Mouse (Mus musculus): ENCODE data around the gene Mrps17. TPM values are rescaled to one million over a fixed set of nuclear protein-coding genes. Genes with fewer than 3 reads are reported as not detected.
"Not testable (repeated sequence)": the region's sequence is repeated elsewhere in the genome, so short reads cannot be mapped to it uniquely, and the experiment has no call there.

The Mrps17 gene
- 201 and 234 TPM in 2 replicates for polyA plus RNA-seq (2014; fragmentation: Nextera tagmentation; extraction: Ambion mirVana)

- Histone ChIP-seq H3K4me2 (replicated peaks; ENCODE audit: low read depth, low read length) (peak within 1 kb of the TSS; percentile 61), H3K27ac (ENCODE audit: low read depth, low read length) (peak within 1 kb of the TSS; percentile 67), H3K27me3 (ENCODE audit: control insufficient read depth, insufficient read depth, low read length) (no peaks in the 10 kb centered on the region), H3K4me3 (ENCODE audit: low read length) (peak within 1 kb of the TSS; percentile 89), H3K4me1 (ENCODE audit: control insufficient read depth, insufficient read depth, low read length) (peaks cover 2% of the 10 kb centered on the region; the same call in 1 of the 2 replicates), H3K9me3 (ENCODE audit: control insufficient read depth, low read length) (no peaks in the 10 kb centered on the region), H3K9ac (ENCODE audit: low read depth, low read length) (peak within 1 kb of the TSS; percentile 78), H3K36me3 (ENCODE audit: control insufficient read depth, insufficient read depth, low read length) (peaks cover 28% of the 10 kb centered on the region)
- WGBS = under 1% methylated on average over 33 of the region's 33 CpGs
- ATAC-seq (ENCODE audit: low FRiP score, low TSS enrichment) = peak; percentile 98
These were observed at the start of gene Mrps17 for GRCm38 (mm10) chr5:129715326-129715861. Mrps17 (plus strand) TSS chr5:129715497.

- H3K4me3 ChIP-seq (ENCODE audit: low read length) = no peak overlapping the region
- 97% methylated on average over 10 of the region's 10 CpGs for WGBS
- no peak for ATAC-seq (ENCODE audit: low FRiP score, low TSS enrichment)
These were observed 48.9 kb upstream of the Mrps17 start for GRCm38 (mm10) chr5:129666271-129666909.

GRCm38 (mm10) chr5:129667851-129668250, 47.4 kb upstream of the Mrps17 start:
- Histone ChIP-seq H3K4me1 (ENCODE audit: control insufficient read depth, insufficient read depth, low read length) (peaks cover 6% of the 10 kb centered on the region; the same call in 1 of the 2 replicates), H3K4me2 (replicated peaks; ENCODE audit: low read depth, low read length) (no peak overlapping the region), H3K27ac (ENCODE audit: low read depth, low read length) (no peak overlapping the region), H3K9me3 (ENCODE audit: control insufficient read depth, low read length) (no peaks in the 10 kb centered on the region), H3K27me3 (ENCODE audit: control insufficient read depth, insufficient read depth, low read length) (no peaks in the 10 kb centered on the region), H3K9ac (ENCODE audit: low read depth, low read length) (no peak overlapping the region), H3K4me3 (ENCODE audit: low read length) (no peak overlapping the region), H3K36me3 (ENCODE audit: control insufficient read depth, insufficient read depth, low read length) (no peaks in the 10 kb centered on the region)
- 92% methylated on average over 4 of the region's 4 CpGs for whole genome bisulfite sequencing
- no peak for ATAC-seq (ENCODE audit: low FRiP score, low TSS enrichment)

More at GRCm38 (mm10) chr5:129666271-129666909, 48.9 kb upstream of the Mrps17 start:
- H3K4me2 ChIP-seq (replicated peaks; ENCODE audit: low read depth, low read length) = no peak overlapping the region
- H3K9me3 ChIP-seq (ENCODE audit: control insufficient read depth, low read length) = no peaks in the 10 kb centered on the region
- H3K9ac ChIP-seq (ENCODE audit: low read depth, low read length) = no peak overlapping the region
- no peaks in the 10 kb centered on the region for H3K27me3 ChIP-seq (ENCODE audit: control insufficient read depth, insufficient read depth, low read length)
- H3K27ac ChIP-seq (ENCODE audit: low read depth, low read length) = no peak overlapping the region
- H3K4me1 ChIP-seq (ENCODE audit: control insufficient read depth, insufficient read depth, low read length) = peaks cover 6% of the 10 kb centered on the region; the same call in 1 of the 2 replicates
- H3K36me3 ChIP-seq (ENCODE audit: control insufficient read depth, insufficient read depth, low read length) = no peaks in the 10 kb centered on the region

GRCm38 (mm10) chr5:129669453-129670035, 45.8 kb upstream of the Mrps17 start:
- H3K27me3 ChIP-seq (ENCODE audit: control insufficient read depth, insufficient read depth, low read length) = no peaks in the 10 kb centered on the region
- no peak; the same call in 1 of the 2 replicates for ATAC-seq (ENCODE audit: low FRiP score, low TSS enrichment)
- peak overlapping the region; percentile 80 for H3K9ac ChIP-seq (ENCODE audit: low read depth, low read length)
- H3K4me2 ChIP-seq (replicated peaks; ENCODE audit: low read depth, low read length) = peak overlapping the region; percentile 83
- H3K4me3 ChIP-seq (ENCODE audit: low read length) = peak overlapping the region; percentile 68
- WGBS = 1% methylated on average over 31 of the region's 31 CpGs
- no peaks in the 10 kb centered on the region for H3K36me3 ChIP-seq (ENCODE audit: control insufficient read depth, insufficient read depth, low read length)
- H3K4me1 ChIP-seq (ENCODE audit: control insufficient read depth, insufficient read depth, low read length) = peaks cover 6% of the 10 kb centered on the region; the same call in 1 of the 2 replicates
- no peak overlapping the region for H3K27ac ChIP-seq (ENCODE audit: low read depth, low read length)
- H3K9me3 ChIP-seq (ENCODE audit: control insufficient read depth, low read length) = no peaks in the 10 kb centered on the region; the same call in 1 of the 2 replicates

- H3K27ac ChIP-seq (ENCODE audit: low read depth, low read length) = no peak within 1 kb of the TSS
- H3K4me3 ChIP-seq (ENCODE audit: low read length) = peak within 1 kb of the TSS; percentile 68
- 3% methylated on average over 23 of the region's 23 CpGs for WGBS
- H3K9me3 ChIP-seq (ENCODE audit: control insufficient read depth, low read length) = peaks cover under 1% of the 10 kb centered on the region; the same call in 1 of the 2 replicates
- H3K27me3 ChIP-seq (ENCODE audit: control insufficient read depth, insufficient read depth, low read length) = no peaks in the 10 kb centered on the region
- peaks cover 6% of the 10 kb centered on the region; the same call in 1 of the 2 replicates for H3K4me1 ChIP-seq (ENCODE audit: control insufficient read depth, insufficient read depth, low read length)
- H3K4me2 ChIP-seq (replicated peaks; ENCODE audit: low read depth, low read length) = peak within 1 kb of the TSS; percentile 83
- H3K9ac ChIP-seq (ENCODE audit: low read depth, low read length) = peak within 1 kb of the TSS; percentile 80
- no peaks in the 10 kb centered on the region for H3K36me3 ChIP-seq (ENCODE audit: control insufficient read depth, insufficient read depth, low read length)
- ATAC-seq (ENCODE audit: low FRiP score, low TSS enrichment) = peak; percentile 91
These were observed 45.2 kb upstream of the Mrps17 start, which contains the start of gene Zfp11 for GRCm38 (mm10) chr5:129670036-129670458. Zfp11 (minus strand) TSS chr5:129670099.

GRCm38 (mm10) chr5:129685141-129685540, 30.2 kb upstream of the Mrps17 start:
- H3K4me3 ChIP-seq (ENCODE audit: low read length); H3K27ac ChIP-seq (ENCODE audit: low read depth, low read length); H3K36me3 ChIP-seq (ENCODE audit: control insufficient read depth, insufficient read depth, low read length); ATAC-seq (ENCODE audit: low FRiP score, low TSS enrichment); H3K9ac ChIP-seq (ENCODE audit: low read depth, low read length); H3K9me3 ChIP-seq (ENCODE audit: control insufficient read depth, low read length); H3K4me2 ChIP-seq (replicated peaks; ENCODE audit: low read depth, low read length); H3K27me3 ChIP-seq (ENCODE audit: control insufficient read depth, insufficient read depth, low read length); H3K4me1 ChIP-seq (ENCODE audit: control insufficient read depth, insufficient read depth, low read length): not testable (repeated sequence)
- WGBS = 93% methylated on average over 5 of the region's 5 CpGs

- H3K4me1 ChIP-seq (ENCODE audit: control insufficient read depth, insufficient read depth, low read length) = no peaks in the 10 kb centered on the region
- H3K4me2 ChIP-seq (replicated peaks; ENCODE audit: low read depth, low read length) = no peak overlapping the region
- H3K27me3 ChIP-seq (ENCODE audit: control insufficient read depth, insufficient read depth, low read length) = no peaks in the 10 kb centered on the region
- WGBS = 84% methylated on average over 7 of the region's 7 CpGs
- H3K9me3 ChIP-seq (ENCODE audit: control insufficient read depth, low read length) = no peaks in the 10 kb centered on the region
- no peaks in the 10 kb centered on the region for H3K36me3 ChIP-seq (ENCODE audit: control insufficient read depth, insufficient read depth, low read length)
- ATAC-seq (ENCODE audit: low FRiP score, low TSS enrichment) = no peak
- no peak overlapping the region for H3K9ac ChIP-seq (ENCODE audit: low read depth, low read length)
- H3K27ac ChIP-seq (ENCODE audit: low read depth, low read length) = no peak overlapping the region
- no peak overlapping the region for H3K4me3 ChIP-seq (ENCODE audit: low read length)
These were observed 27.7 kb upstream of the Mrps17 start for GRCm38 (mm10) chr5:129687621-129688020.

- Histone ChIP-seq H3K4me1 (ENCODE audit: control insufficient read depth, insufficient read depth, low read length) (no peaks in the 10 kb centered on the region), H3K27ac (ENCODE audit: low read depth, low read length) (no peak overlapping the region), H3K9me3 (ENCODE audit: control insufficient read depth, low read length) (no peaks in the 10 kb centered on the region), H3K4me2 (replicated peaks; ENCODE audit: low read depth, low read length) (no peak overlapping the region), H3K27me3 (ENCODE audit: control insufficient read depth, insufficient read depth, low read length) (0 out of 2 replicates have a peak, but pooled peaks cover 3% of the 10 kb centered on the region), H3K36me3 (ENCODE audit: control insufficient read depth, insufficient read depth, low read length) (no peaks in the 10 kb centered on the region), H3K9ac (ENCODE audit: low read depth, low read length) (no peak overlapping the region), H3K4me3 (ENCODE audit: low read length) (no peak overlapping the region)
- 73% methylated on average over 3 of the region's 3 CpGs for WGBS
- ATAC-seq (ENCODE audit: low FRiP score, low TSS enrichment) = no peak
These were observed 24.8 kb upstream of the Mrps17 start for GRCm38 (mm10) chr5:129690528-129690927.

GRCm38 (mm10) chr5:129700506-129700905, 14.8 kb upstream of the Mrps17 start:
- Histone ChIP-seq H3K9ac (ENCODE audit: low read depth, low read length) (no peak overlapping the region), H3K4me1 (ENCODE audit: control insufficient read depth, insufficient read depth, low read length) (no peaks in the 10 kb centered on the region), H3K27ac (ENCODE audit: low read depth, low read length) (no peak overlapping the region), H3K36me3 (ENCODE audit: control insufficient read depth, insufficient read depth, low read length) (no peaks in the 10 kb centered on the region), H3K27me3 (ENCODE audit: control insufficient read depth, insufficient read depth, low read length) (0 out of 2 replicates have a peak, but pooled peaks cover 5% of the 10 kb centered on the region), H3K9me3 (ENCODE audit: control insufficient read depth, low read length) (no peaks in the 10 kb centered on the region), H3K4me3 (ENCODE audit: low read length) (no peak overlapping the region), H3K4me2 (replicated peaks; ENCODE audit: low read depth, low read length) (no peak overlapping the region)
- 46% methylated on average over 2 of the region's 2 CpGs for WGBS
- ATAC-seq (ENCODE audit: low FRiP score, low TSS enrichment) = no peak
